Mouse (Mus musculus): ENCODE measurements around the gene Reck.

Gene Reck

GRCm38 (mm10) chr4:43971541-43972136, 96.3 kb downstream of the Reck start:
- no peak for DNase-seq

GRCm38 (mm10) chr4:43972137-43972591, 96.8 kb downstream of the Reck start:
- peak; percentile 66 for DNase-seq

GRCm38 (mm10) chr4:43973526-43973981, 98.2 kb downstream of the Reck start:
- DNase-seq = peak; percentile 42

- no peak for DNase-seq
Measured at GRCm38 (mm10) chr4:43974914-43975616, 99.7 kb downstream of the Reck start.

DNA sequence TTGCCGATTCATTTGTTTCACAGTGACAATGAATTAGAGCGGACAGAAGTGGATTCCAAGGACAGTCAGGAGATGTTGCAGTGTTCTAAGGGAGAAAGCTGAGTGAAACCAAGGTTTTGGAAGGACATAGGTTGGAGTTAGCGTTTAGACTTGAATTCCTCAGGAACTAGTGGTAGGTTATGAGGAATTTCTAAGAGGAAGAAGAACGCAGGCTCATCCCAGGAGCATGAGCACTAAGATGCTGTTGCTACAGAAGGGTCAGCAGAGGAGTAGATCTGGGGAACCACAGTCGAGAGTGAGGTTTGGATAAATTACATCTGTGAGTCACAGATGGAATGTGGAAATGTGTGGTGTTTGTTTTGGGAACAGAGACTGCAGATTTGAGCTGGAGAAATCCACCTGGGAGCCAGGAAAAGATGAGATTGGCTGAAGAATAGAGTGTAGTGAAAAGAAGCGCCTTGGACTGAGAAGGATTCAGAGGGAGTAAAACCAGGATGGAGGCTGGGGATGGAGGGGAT, 101.0 kb downstream of the Reck start:
- DNase-seq = no peak

- peak; percentile 77 for DNase-seq
Measured at GRCm38 (mm10) chr4:43978521-43979443, 103.5 kb downstream of the Reck start.

- peak; percentile 67 for DNase-seq
Measured at GRCm38 (mm10) chr4:43979746-43980145, 104.4 kb downstream of the Reck start.

GRCm38 (mm10) chr4:43980236-43980635, 104.9 kb downstream of the Reck start:
- no peak for DNase-seq

DNA sequence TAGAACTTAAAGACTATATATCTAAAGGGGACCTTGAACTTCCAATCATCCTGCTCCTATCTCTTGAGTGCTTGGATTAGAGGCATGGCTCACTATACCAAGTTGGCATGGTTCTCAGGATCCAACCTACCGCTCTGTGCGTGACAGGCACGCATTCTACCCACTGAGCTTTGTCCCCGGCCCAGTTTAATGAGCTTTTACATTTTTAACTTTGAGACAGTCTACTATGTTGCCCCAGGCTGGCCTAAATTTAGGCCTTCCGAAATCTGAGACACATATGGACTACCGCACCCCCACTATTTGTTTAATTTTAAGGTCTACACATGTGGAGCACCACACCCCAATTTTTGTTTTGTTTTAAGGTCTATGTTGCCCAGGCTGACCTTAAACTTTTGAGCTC, 105.5 kb downstream of the Reck start:
- no peak for DNase-seq

- DNase-seq = no peak
Measured at GRCm38 (mm10) chr4:43981251-43981650, 105.9 kb downstream of the Reck start.

DNA sequence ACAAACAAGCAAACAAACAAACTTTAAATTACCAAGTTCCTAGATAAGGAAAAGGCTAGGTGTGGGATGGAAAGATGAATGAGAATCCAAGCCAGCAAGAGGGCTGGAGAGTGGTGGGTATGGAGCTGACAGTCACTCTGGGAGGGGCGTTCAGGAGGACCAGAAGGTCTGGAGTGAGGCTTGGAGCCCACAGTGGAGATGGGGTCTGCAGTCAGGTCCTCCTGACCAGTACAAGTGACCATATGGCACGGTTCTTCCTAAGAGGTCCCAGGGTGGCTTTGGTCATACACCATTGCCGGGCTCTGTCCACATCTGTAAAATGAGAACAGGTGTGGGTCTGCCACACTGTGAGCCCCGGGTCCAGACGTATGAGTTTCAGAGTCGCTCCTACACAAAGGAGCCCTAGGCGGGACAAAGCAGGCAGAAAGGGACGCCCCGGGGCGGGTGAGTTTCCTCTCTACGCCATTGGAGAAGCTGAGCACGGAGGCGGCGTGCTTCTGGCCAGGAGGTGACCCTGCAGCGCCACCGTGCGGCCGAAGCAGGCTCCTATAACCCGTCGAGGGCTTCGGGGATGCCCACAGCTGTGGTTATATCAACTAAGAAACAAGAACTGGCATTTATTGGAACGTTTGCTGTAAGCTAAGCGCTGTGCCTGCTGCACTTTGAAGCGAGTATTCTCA, 106.9 kb downstream of the Reck start:
- DNase-seq = peak; percentile 95

GRCm38 (mm10) chr4:43983181-43983580, 107.9 kb downstream of the Reck start, which contains the start of gene Ccin:
TSS of gene Ccin (plus strand) at chr4:43983483.
- no peak for DNase-seq

GRCm38 (mm10) chr4:43983756-43984155, 108.4 kb downstream of the Reck start:
- DNase-seq = no peak

DNA sequence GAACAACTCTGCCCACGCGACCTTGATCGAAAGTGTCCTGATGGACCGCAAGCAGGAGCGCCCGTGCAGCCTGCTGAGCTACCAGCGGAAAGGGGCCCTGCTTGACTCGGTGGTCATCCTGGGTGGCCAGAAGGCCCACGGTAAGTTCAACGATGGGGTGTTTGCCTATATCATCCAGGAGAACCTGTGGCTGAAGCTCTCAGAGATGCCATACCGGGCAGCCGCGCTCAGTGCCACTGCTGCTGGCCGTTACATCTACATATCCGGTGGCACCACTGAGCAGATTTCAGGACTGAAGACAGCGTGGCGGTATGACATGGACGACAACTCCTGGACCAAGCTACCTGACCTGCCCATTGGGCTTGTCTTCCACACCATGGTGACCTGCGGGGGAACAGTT, 109.0 kb downstream of the Reck start:
- DNase-seq = no peak

DNA sequence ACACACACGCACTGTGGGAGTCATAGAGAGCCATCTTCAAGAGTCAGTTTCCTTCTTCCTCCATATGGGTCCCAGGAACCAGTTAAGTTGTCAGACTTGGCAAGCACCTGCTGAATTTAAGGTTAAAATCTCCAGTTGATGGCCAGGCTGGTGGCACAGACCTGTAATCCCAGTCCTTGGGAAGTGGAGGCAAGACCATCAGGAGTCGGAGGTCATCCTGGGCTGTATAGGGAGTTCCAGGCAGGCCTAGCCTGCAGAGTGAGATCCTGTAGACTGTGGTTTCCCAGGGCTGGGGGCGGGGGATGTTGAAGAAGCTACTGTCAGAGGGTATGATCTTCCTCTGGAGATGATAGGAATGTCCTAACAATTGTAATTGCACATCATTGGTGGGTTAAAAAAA, 113.6 kb downstream of the Reck start:
- no peak for DNase-seq

GRCm38 (mm10) chr4:43993072-43993471, 117.7 kb downstream of the Reck start:
- no peak for DNase-seq

DNA sequence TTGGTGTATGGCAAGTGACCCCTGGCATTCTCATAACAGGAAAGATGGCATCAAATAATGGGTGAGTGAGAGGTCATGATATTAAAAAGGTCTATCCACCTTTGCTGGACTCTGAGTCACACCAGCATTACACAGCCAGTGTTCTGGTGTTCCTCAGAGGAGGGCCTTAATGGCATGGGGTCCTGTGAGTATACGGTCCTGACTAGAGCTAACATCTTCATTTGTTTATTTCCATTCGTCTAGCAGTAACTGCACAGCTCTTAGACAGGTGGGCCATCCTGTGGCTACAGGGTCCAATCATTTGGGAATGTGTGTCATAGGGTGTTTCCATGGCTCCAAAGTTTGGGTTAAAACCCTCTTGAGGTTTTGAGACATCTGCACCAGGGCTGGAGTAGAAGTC, 119.0 kb downstream of the Reck start:
- no peak for DNase-seq
